Mouse (Mus musculus): Measurements from ENCODE around the gene Fam83d.

Fam83d gene

GRCm38 (mm10) chr2:158746164-158746563, 21.7 kb upstream of the Fam83d start:
- DNase-seq: no peak

GRCm38 (mm10) chr2:158749366-158749765, 18.5 kb upstream of the Fam83d start:
- peak; percentile 10 for DNase-seq

GRCm38 (mm10) chr2:158760231-158760630, 7.7 kb upstream of the Fam83d start:
- DNase-seq: no peak

- no peak for DNase-seq
Measured at GRCm38 (mm10) chr2:158762339-158762738, 5.6 kb upstream of the Fam83d start.

GRCm38 (mm10) chr2:158768350-158768749, 457 bp downstream of the Fam83d start:
- DNase-seq: no peak

- DNase-seq: no peak
Measured at GRCm38 (mm10) chr2:158768771-158769170, 878 bp downstream of the Fam83d start.

- DNase-seq: no peak
Measured at GRCm38 (mm10) chr2:158770126-158770757, 2.3 kb downstream of the Fam83d start.

GRCm38 (mm10) chr2:158771066-158771763, 3.3 kb downstream of the Fam83d start:
- no peak for DNase-seq

GRCm38 (mm10) chr2:158772808-158773207, 4.9 kb downstream of the Fam83d start:
- DNase-seq: no peak

- no peak for DNase-seq
Measured at GRCm38 (mm10) chr2:158774886-158775285, 7.0 kb downstream of the Fam83d start.

- DNase-seq: no peak
Measured at GRCm38 (mm10) chr2:158776716-158777115, 8.8 kb downstream of the Fam83d start.

GRCm38 (mm10) chr2:158777490-158777889, 9.6 kb downstream of the Fam83d start:
- no peak for DNase-seq

- no peak for DNase-seq
Measured at GRCm38 (mm10) chr2:158778349-158778748, 10.5 kb downstream of the Fam83d start.

- DNase-seq: no peak
Measured at GRCm38 (mm10) chr2:158781126-158781525, 13.2 kb downstream of the Fam83d start.

GRCm38 (mm10) chr2:158786927-158787795, 19.3 kb downstream of the Fam83d start:
- no peak for DNase-seq

- peak; percentile 93 for DNase-seq
Measured at GRCm38 (mm10) chr2:158794494-158795004, 26.7 kb downstream of the Fam83d start, which contains the start of gene Dhx35. Gene Dhx35 (plus strand): TSS chr2:158794807.

- no peak for DNase-seq
Measured at GRCm38 (mm10) chr2:158795043-158795442, 27.1 kb downstream of the Fam83d start.

- no peak for DNase-seq
Measured at GRCm38 (mm10) chr2:158795875-158796274, 28.0 kb downstream of the Fam83d start.

- DNase-seq: no peak
Measured at GRCm38 (mm10) chr2:158799328-158799727, 31.4 kb downstream of the Fam83d start.

- no peak for DNase-seq
Measured at GRCm38 (mm10) chr2:158800788-158801187, 32.9 kb downstream of the Fam83d start.

- no peak for DNase-seq
Measured at GRCm38 (mm10) chr2:158803575-158803974, 35.7 kb downstream of the Fam83d start.

GRCm38 (mm10) chr2:158815686-158816085, 47.8 kb downstream of the Fam83d start:
- no peak for DNase-seq

GRCm38 (mm10) chr2:158816239-158816638, 48.3 kb downstream of the Fam83d start:
- DNase-seq: no peak

All from cerebellum, adult 11-12 months (tissue).